Mouse (Mus musculus) heart, adult 18-20 months (tissue): ENCODE measurements at regions not wholly inside any gene's neighbourhood (a gene's known extent, or its start where the extent isn't known, plus 50 kb on each side); places are given as distances from the start of the nearest gene placed in this dataset.

Source experiments
- DNase-seq, 2 experiments: peaks; one replicate each; pipeline ENCODE4 v3.0.0; 2021 to 2022; ENCODE audit warnings: mixed read lengths in 1 of 2

- no peak for DNase-seq
Observed at GRCm38 (mm10) chr9:61263335-61263734, 108.8 kb upstream of the Tle3 start.

GRCm38 (mm10) chr9:61265466-61265865 lies 106.7 kb upstream of the Tle3 start:
- DNase-seq, result no peak

- no peak for DNase-seq
Observed at GRCm38 (mm10) chr9:61266992-61267391, 105.2 kb upstream of the Tle3 start.

- no peak for DNase-seq
Observed at GRCm38 (mm10) chr9:61267541-61267940, 104.6 kb upstream of the Tle3 start.

- no peak for DNase-seq
Observed at GRCm38 (mm10) chr9:61268162-61268561, 104.0 kb upstream of the Tle3 start.

- no peak for DNase-seq
Observed at GRCm38 (mm10) chr9:61268681-61269080, 103.5 kb upstream of the Tle3 start.

- no peak for DNase-seq
Observed at GRCm38 (mm10) chr9:61269151-61269870, 102.9 kb upstream of the Tle3 start.

- no peak for DNase-seq
Observed at GRCm38 (mm10) chr9:61271243-61271642, 100.9 kb upstream of the Tle3 start.

- no peak for DNase-seq
Observed at GRCm38 (mm10) chr9:61271769-61272352, 100.3 kb upstream of the Tle3 start.

- DNase-seq, result no peak
Observed at GRCm38 (mm10) chr9:61274020-61274419, 98.1 kb upstream of the Tle3 start.

GRCm38 (mm10) chr9:61277369-61278215 lies 94.6 kb upstream of the Tle3 start:
- DNase-seq, result peak; percentile 65 to 67

GRCm38 (mm10) chr9:61278216-61278758 lies 93.9 kb upstream of the Tle3 start:
- DNase-seq, result peak; percentile 15 to 20

GRCm38 (mm10) chr9:61279044-61279543 lies 93.1 kb upstream of the Tle3 start:
- DNase-seq, result peak; percentile 17 to 26

GRCm38 (mm10) chr9:61280856-61281582 lies 91.1 kb upstream of the Tle3 start:
- DNase-seq, result no peak

- no peak for DNase-seq
Observed at GRCm38 (mm10) chr9:61283311-61283710, 88.9 kb upstream of the Tle3 start.

GRCm38 (mm10) chr9:61284201-61285021 lies 87.8 kb upstream of the Tle3 start:
- peak; percentile 14 to 33 for DNase-seq

- DNase-seq, result no peak
Observed at GRCm38 (mm10) chr9:61286561-61286960, 85.6 kb upstream of the Tle3 start.

GRCm38 (mm10) chr9:61289117-61289516 lies 83.0 kb upstream of the Tle3 start:
- no peak for DNase-seq

- DNase-seq, result peak; percentile 20 to 58
Observed at GRCm38 (mm10) chr9:61289713-61290112, 82.5 kb upstream of the Tle3 start.

- no peak for DNase-seq
Observed at GRCm38 (mm10) chr9:61291646-61292045, 80.5 kb upstream of the Tle3 start.

GRCm38 (mm10) chr9:61292501-61292900 lies 79.7 kb upstream of the Tle3 start:
- no peak for DNase-seq
